Mouse (Mus musculus) right cerebral cortex, postnatal 25 days (tissue): ENCODE measurements around the gene Gm35315.
A peak's percentile ranks its signal among the peaks of the same experiment; 100 is the strongest.
"Not testable (repeated sequence)": the region's sequence is repeated elsewhere in the genome, so short reads cannot be mapped to it uniquely, and the experiment has no call there.

Source experiments
- DNase-seq: peaks from one replicate; pipeline ENCODE4 v3.0.0; 2022

Gene Gm35315

GRCm38 (mm10) chr5:110094030-110094846, at the start of gene Gm35315:
Gene Gm35315 (minus strand): TSS chr5:110094420.
- peak; percentile 85 for DNase-seq

GRCm38 (mm10) chr5:110143007-110143406, 48.8 kb upstream of the Gm35315 start:
- no peak for DNase-seq

- no peak for DNase-seq
These were observed 48.1 kb upstream of the Gm35315 start for GRCm38 (mm10) chr5:110142309-110142708.

- no peak for DNase-seq
These were observed 46.2 kb upstream of the Gm35315 start for GRCm38 (mm10) chr5:110140424-110140823.

GRCm38 (mm10) chr5:110139325-110139724, 45.1 kb upstream of the Gm35315 start:
- DNase-seq: no peak

GRCm38 (mm10) chr5:110137816-110138215, 43.6 kb upstream of the Gm35315 start:
- no peak for DNase-seq

- DNase-seq: no peak
These were observed 41.9 kb upstream of the Gm35315 start for GRCm38 (mm10) chr5:110136087-110136464.

GRCm38 (mm10) chr5:110135293-110136086, 41.3 kb upstream of the Gm35315 start, which contains the start of gene Chfr:
Gene Chfr (plus strand): TSS chr5:110135842.
- peak; percentile 100 for DNase-seq

GRCm38 (mm10) chr5:110122380-110122779, 28.2 kb upstream of the Gm35315 start:
- not testable (repeated sequence) for DNase-seq

- peak; percentile 89 for DNase-seq
These were observed 15.8 kb upstream of the Gm35315 start, which contains the start of gene Zfp605 for GRCm38 (mm10) chr5:110109991-110110441. Gene Zfp605 (plus strand): TSS chr5:110110092.

GRCm38 (mm10) chr5:110108305-110108628, 14.0 kb upstream of the Gm35315 start:
- DNase-seq: no peak

- peak; percentile 93 for DNase-seq
These were observed 13.5 kb upstream of the Gm35315 start, which contains the start of gene Gtpbp6 for GRCm38 (mm10) chr5:110107581-110108304. Gene Gtpbp6 (minus strand): TSS chr5:110108197.

- DNase-seq: peak; percentile 20
These were observed 12.8 kb upstream of the Gm35315 start for GRCm38 (mm10) chr5:110106901-110107564.

GRCm38 (mm10) chr5:110106140-110106871, 12.1 kb upstream of the Gm35315 start:
- peak; percentile 24 for DNase-seq

- peak; percentile 15 for DNase-seq
These were observed 10.6 kb upstream of the Gm35315 start for GRCm38 (mm10) chr5:110104616-110105380.

GRCm38 (mm10) chr5:110103901-110104615, 9.8 kb upstream of the Gm35315 start:
- peak; percentile 12 for DNase-seq

- DNase-seq: peak; percentile 13
These were observed 8.8 kb upstream of the Gm35315 start for GRCm38 (mm10) chr5:110102853-110103625.

- DNase-seq: peak; percentile 7
These were observed 8.2 kb upstream of the Gm35315 start for GRCm38 (mm10) chr5:110102429-110102828.

GRCm38 (mm10) chr5:110101716-110102347, 7.6 kb upstream of the Gm35315 start:
- peak; percentile 80 for DNase-seq
